Mouse (Mus musculus): ENCODE data around the gene Zfp69.

DNA sequence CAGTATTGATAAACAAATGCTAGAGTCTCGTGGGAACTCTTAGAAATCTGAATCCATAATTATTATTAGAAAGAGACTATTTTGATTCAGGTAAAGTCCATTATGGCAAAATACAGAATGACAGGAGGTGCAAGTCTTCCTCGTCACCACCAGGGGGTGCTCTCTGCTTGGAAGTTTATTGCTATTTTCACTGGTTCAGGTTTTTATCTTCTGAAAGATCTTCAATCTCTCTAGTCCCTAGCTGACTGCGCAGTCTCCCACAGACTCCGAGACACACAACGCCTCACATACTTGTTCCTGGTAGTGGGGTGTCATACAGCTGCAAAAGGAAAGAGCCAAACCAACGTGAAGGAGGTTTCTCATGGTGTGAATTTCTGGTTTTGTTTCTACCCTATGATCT, 34.9 kb upstream of the Zfp69 start:
- TF ChIP-seq CTCF (IDR thresholded peaks at IDR 0.05; ENCODE audit: borderline replicate concordance, control insufficient read depth, extremely low read depth, insufficient read depth, low read length, poor library complexity) (no peak), POLR2A (IDR thresholded peaks at IDR 0.05; ENCODE audit: control insufficient read depth, extremely low read depth, insufficient read depth, low read length, poor library complexity) (no peak)
